8 mouse cellular contexts compared by ENCODE assay signal in genomic region chr2:160421216-160421911, GRCm38 (mm10). TPM values are rescaled to one million over a fixed set of nuclear protein-coding genes. Genes with fewer than 3 reads are reported as not detected.
A peak's percentile ranks its signal among the peaks of the same experiment; 100 is the strongest.
DNase-seq lines count a peak whose midpoint lies in the region; ATAC-seq lines count a peak whose summit lies in the region.

No protein-coding gene starts in this region.

- ATAC-seq in hindbrain, embryonic 15.5 days (ENCODE audit: low FRiP score, low read depth): peak; percentile 23; the same call in 1 of the 2 replicates
- no peak for ATAC-seq in inflammation-experienced regulatory T-cells, adult 6 months

- WGBS in hindbrain, embryonic 15.5 days: 22% methylated on average over 13 of the region's 13 CpGs

- peak; percentile 14 to 25 for DNase-seq in cerebellum, postnatal 14 days
- DNase-seq in cerebellum, adult 9-11 months: no peak
- DNase-seq in right cerebral cortex, postnatal 10 days (ENCODE audit: low spot score in 2 of 2): peak; percentile 33 to 48
- DNase-seq in right cerebral cortex, postnatal 4 days: no peak
- DNase-seq in lung, postnatal 4 days: peak; percentile 18 to 31
- no peak for DNase-seq in urinary bladder, postnatal 36 days (ENCODE audit: low spot score in 2 of 2)

- peak overlapping the region; percentile 1; the same call in 1 of the 2 replicates for H3K4me2 ChIP-seq in hindbrain, embryonic 15.5 days

- no peaks in the 10 kb centered on the region for H3K36me3 ChIP-seq in hindbrain, embryonic 15.5 days

- no peak overlapping the region for H3K4me3 ChIP-seq in hindbrain, embryonic 15.5 days

- no peak overlapping the region for H3K9ac ChIP-seq in hindbrain, embryonic 15.5 days

- H3K4me1 ChIP-seq in hindbrain, embryonic 15.5 days (replicated peaks): peaks cover 8% of the 10 kb centered on the region; the same call in 1 of the 2 replicates

- no peak overlapping the region for H3K27ac ChIP-seq in hindbrain, embryonic 15.5 days (replicated peaks)

- H3K27me3 ChIP-seq in hindbrain, embryonic 15.5 days: no peaks in the 10 kb centered on the region

- no peaks in the 10 kb centered on the region for H3K9me3 ChIP-seq in hindbrain, embryonic 15.5 days

RNA-seq across cellular contexts. Expression of gene Mafb, which starts 54.5 kb away (rescaled TPM):
- 21.9 and 30.8 TPM in 2 replicates for polyA plus RNA-seq in hindbrain, embryonic 15.5 days (2015; fragmentation: Nextera tagmentation; extraction: Ambion mirVana)
- not detected for polyA plus RNA-seq in inflammation-experienced regulatory T-cells, adult 6 months (2017; shearing (Covaris generic))

Comparison
In these comparisons a context has a peak if more than half of its experiments do, and no peak if none do; other contexts are left out.
1. DNase-seq: peak in cerebellum, postnatal 14 days (2 of 2), right cerebral cortex, postnatal 10 days (2 of 2) and lung, postnatal 4 days (2 of 2); none in cerebellum, adult 9-11 months (single experiment), right cerebral cortex, postnatal 4 days (single experiment) and urinary bladder, postnatal 36 days (0 of 2).
2. RNA of gene Mafb, which starts 54.5 kb away (polyA plus RNA-seq): 21.9 to 30.8 TPM in hindbrain, embryonic 15.5 days; not detected in inflammation-experienced regulatory T-cells, adult 6 months; every median in the first group is over 10 times any median in the second.